Mouse (Mus musculus): ENCODE results near the gene Arih1. TPM values are rescaled to one million over a fixed set of nuclear protein-coding genes. Genes with fewer than 3 reads are reported as not detected.

Arih1 gene
- total and polyA plus RNA-seq, 3 experiments = 46.5 to 60.4 (median 48.4) TPM

GRCm38 (mm10) chr9:59531645-59532044 is 45.2 kb upstream of the Arih1 start:
- peaks cover 4 to 14% of the 10 kb centered on the region in 2 experiments; a peak in 3 of 4 replicates for H3K4me1 ChIP-seq (ENCODE audit: control insufficient read depth in 1 of 2, insufficient read depth in 2 of 2, low read length in 2 of 2)

GRCm38 (mm10) chr9:59528274-59528673 is 41.9 kb upstream of the Arih1 start:
- H3K9ac ChIP-seq (ENCODE audit: control insufficient read depth, low read depth, low read length, poor library complexity, severe bottlenecking) = no peak overlapping the region
- H3K9me3 ChIP-seq (replicated peaks; ENCODE audit: insufficient read depth, low read length) = no peaks in the 10 kb centered on the region
- no peak overlapping the region for H3K27ac ChIP-seq (ENCODE audit: control insufficient read depth, low read depth, low read length)

More at GRCm38 (mm10) chr9:59531645-59532044, 45.2 kb upstream of the Arih1 start:
- Histone ChIP-seq H3K9me3 (replicated peaks; ENCODE audit: insufficient read depth, low read length) (no peaks in the 10 kb centered on the region), H3K4me3 (ENCODE audit: control insufficient read depth in 1 of 2, insufficient read depth in 1 of 2, low read depth in 2 of 2, low read length in 2 of 2) (no peak overlapping the region), H3K27ac (ENCODE audit: control insufficient read depth, low read depth, low read length) (no peak overlapping the region), H3K27me3 (ENCODE audit: control insufficient read depth in 1 of 2, insufficient read depth in 2 of 2, low read length in 2 of 2) (no peaks in the 10 kb centered on the region), H3K36me3 (ENCODE audit: control insufficient read depth in 1 of 2, insufficient read depth in 2 of 2, low read length in 2 of 2) (peaks cover 0 to 6% of the 10 kb centered on the region in 2 experiments; a peak in 2 of 4 replicates), H3K79me2 (ENCODE audit: control insufficient read depth, insufficient read depth, low read length, poor library complexity) (no peaks in the 10 kb centered on the region), H3K9ac (ENCODE audit: control insufficient read depth, low read depth, low read length, poor library complexity, severe bottlenecking) (no peak overlapping the region)
- TF ChIP-seq POLR2AphosphoS2 (IDR thresholded peaks at IDR 0.05; ENCODE audit: low read length) = no peak
- no peak for TF ChIP-seq MEF2A (IDR thresholded peaks at IDR 0.05; ENCODE audit: extremely low read depth, insufficient replicate concordance, low read depth, low read length, poor library complexity, severe bottlenecking)
- TF ChIP-seq POLR2AphosphoS5 (IDR thresholded peaks at IDR 0.05; ENCODE audit: borderline replicate concordance, low read depth, low read length) = no peak
- TF ChIP-seq EP300 (IDR thresholded peaks at IDR 0.05; ENCODE audit: low read depth in 1 of 2, low read length in 2 of 2) = no peak
- no peak for TF ChIP-seq GATA1 (IDR thresholded peaks at IDR 0.05; ENCODE audit: low read depth, low read length)
- no peak for TF ChIP-seq TCF12 (IDR thresholded peaks at IDR 0.05; ENCODE audit: low read depth, low read length)
- no peak for TF ChIP-seq KAT2A (conservative IDR thresholded peaks at IDR 0.05; ENCODE audit: low read depth, low read length)
- no peak for TF ChIP-seq MAZ (IDR thresholded peaks at IDR 0.05; ENCODE audit: low read depth, low read length)
- no peak for TF ChIP-seq GABPA (IDR thresholded peaks at IDR 0.05; ENCODE audit: low read depth, low read length)
- TF ChIP-seq BHLHE40 (IDR thresholded peaks at IDR 0.05; ENCODE audit: borderline replicate concordance, low read depth, low read length) = no peak
- no peak for TF ChIP-seq NELFE (IDR thresholded peaks at IDR 0.05; ENCODE audit: low read depth, low read length)
- TF ChIP-seq TAL1 (IDR thresholded peaks at IDR 0.05; ENCODE audit: low read length) = no peak
- no peak for TF ChIP-seq NRF1 (IDR thresholded peaks at IDR 0.05; ENCODE audit: insufficient read depth, low read depth, low read length, poor library complexity, severe bottlenecking)
- no peak for TF ChIP-seq RAD21 (IDR thresholded peaks at IDR 0.05; ENCODE audit: low read depth, low read length)
- no peak for TF ChIP-seq SIN3A (IDR thresholded peaks at IDR 0.05; ENCODE audit: low read length)
- no peak for TF ChIP-seq MYB (IDR thresholded peaks at IDR 0.05; ENCODE audit: low read depth, low read length)
- no peak for DNase-seq (ENCODE audit: low read depth, low spot score)

More at GRCm38 (mm10) chr9:59528274-59528673, 41.9 kb upstream of the Arih1 start:
- H3K4me3 ChIP-seq (ENCODE audit: control insufficient read depth in 1 of 2, insufficient read depth in 1 of 2, low read depth in 2 of 2, low read length in 2 of 2) = no peak overlapping the region
- H3K4me1 ChIP-seq (ENCODE audit: control insufficient read depth in 1 of 2, insufficient read depth in 2 of 2, low read length in 2 of 2) = peaks cover 4 to 14% of the 10 kb centered on the region in 2 experiments; a peak in 3 of 4 replicates
- peaks cover 0 to 6% of the 10 kb centered on the region in 2 experiments; a peak in 2 of 4 replicates for H3K36me3 ChIP-seq (ENCODE audit: control insufficient read depth in 1 of 2, insufficient read depth in 2 of 2, low read length in 2 of 2)
- TF ChIP-seq POLR2AphosphoS2 (IDR thresholded peaks at IDR 0.05; ENCODE audit: low read length) = no peak
- no peak for TF ChIP-seq HCFC1 (IDR thresholded peaks at IDR 0.05; ENCODE audit: low read depth, low read length)
- peak; percentile 37 for DNase-seq (ENCODE audit: low read depth, low spot score)
- no peaks in the 10 kb centered on the region for H3K79me2 ChIP-seq (ENCODE audit: control insufficient read depth, insufficient read depth, low read length, poor library complexity)
- no peaks in the 10 kb centered on the region for H3K27me3 ChIP-seq (ENCODE audit: control insufficient read depth in 1 of 2, insufficient read depth in 2 of 2, low read length in 2 of 2)

Measured in MEL (cell line).